Mouse (Mus musculus): ENCODE data around the gene Zfp574.

DNA sequence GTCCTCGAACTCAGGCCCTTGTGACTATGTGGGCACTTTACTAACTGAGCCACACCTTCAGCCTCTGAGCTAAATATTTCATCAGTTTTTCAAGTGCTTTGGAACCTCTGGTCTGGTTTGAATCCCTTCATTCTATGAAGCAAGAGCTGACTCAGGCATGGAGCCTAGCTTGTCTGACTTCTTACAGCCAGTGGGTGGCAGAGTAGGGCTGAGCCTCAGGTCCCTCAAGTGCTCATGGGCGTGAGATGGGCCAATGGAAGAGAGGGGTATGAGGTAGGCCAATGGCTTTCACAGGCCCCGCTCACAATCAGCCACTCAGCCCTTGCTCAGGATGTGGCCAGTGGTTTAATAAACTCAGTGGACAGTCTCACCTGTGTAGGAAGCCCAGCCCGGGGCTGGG is 27.2 kb downstream of the Zfp574 start:
- no peak for TF ChIP-seq CHD2 (IDR thresholded peaks at IDR 0.05; ENCODE audit: low read depth, low read length)
- no peak for TF ChIP-seq ZC3H11A (IDR thresholded peaks at IDR 0.05; ENCODE audit: borderline replicate concordance, low read depth, low read length)
- TF ChIP-seq MAFK (IDR thresholded peaks at IDR 0.05; ENCODE audit: insufficient read depth, low read depth, low read length), result 0 out of 2 replicates have a peak, but pooled peaks have one; percentile 15
